Mouse (Mus musculus): Measurements from ENCODE around the gene Zfp72. TPM values are rescaled to one million over a fixed set of nuclear protein-coding genes. Genes with fewer than 3 reads are reported as not detected.

Zfp72 gene
- total RNA-seq (2023), result 0.67 TPM

DNA sequence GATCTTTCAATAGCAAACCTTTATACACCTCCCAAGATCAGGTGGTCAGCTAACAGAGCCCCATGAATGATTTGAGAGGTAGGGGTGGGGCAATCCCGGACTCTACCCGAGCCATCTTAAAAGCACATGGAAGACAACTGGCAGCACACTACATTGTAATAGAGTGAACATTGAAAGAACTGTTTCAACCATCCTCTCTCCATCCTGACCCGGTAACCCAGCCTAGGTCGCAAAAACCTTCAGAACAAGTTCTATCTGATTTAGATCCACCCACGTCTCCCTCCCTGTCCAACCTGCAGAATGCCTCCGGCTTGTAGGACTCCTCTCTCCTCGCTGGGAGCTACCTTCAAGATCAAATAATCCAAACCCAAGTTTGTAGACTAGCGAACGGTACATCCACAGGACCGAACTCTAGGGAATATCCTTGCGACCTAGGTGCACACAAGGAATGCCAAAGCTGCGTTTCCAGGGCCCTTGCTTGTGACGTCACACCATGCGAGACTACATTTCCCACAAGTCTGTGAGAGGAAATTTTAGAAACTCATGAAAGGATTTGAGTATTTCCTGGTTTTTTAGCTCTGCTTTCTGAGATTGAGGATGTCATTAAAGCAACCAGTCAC, at the start of gene Zfp72:
Gene Zfp72, minus strand, starts transcription at position 466 of the 620 bp plus-strand sequence.

DNA sequence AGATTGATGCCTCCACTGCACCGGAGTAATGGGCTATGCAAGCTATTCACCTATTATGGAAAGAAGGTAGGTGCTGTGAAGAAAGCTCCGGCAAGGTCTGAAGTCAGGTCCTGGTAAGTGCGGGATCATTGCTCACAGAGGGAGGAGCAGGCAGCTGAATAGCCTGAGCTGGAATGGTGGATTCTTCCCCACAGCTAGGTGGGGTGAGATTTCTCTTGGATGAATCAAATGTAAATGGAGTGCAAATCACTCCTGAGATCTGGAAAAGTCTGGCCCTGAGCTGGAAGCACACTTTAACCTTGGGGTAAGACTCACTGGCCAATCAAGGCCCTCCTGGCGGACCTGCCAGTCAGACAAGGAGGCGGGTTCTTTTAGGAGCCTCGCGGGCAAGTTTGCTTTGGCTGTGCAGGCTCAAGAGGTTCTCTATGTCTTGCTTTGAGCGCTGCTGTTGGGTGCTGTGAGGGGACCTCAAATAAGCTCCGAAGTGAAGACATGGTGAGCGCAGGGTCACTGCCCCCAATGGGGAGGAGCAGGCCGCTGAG, 8.7 kb upstream of the Zfp72 start, which contains the start of gene Ftl1-ps1:
Gene Ftl1-ps1, plus strand, starts transcription at position 397 of the 542 bp plus-strand sequence.

DNA sequence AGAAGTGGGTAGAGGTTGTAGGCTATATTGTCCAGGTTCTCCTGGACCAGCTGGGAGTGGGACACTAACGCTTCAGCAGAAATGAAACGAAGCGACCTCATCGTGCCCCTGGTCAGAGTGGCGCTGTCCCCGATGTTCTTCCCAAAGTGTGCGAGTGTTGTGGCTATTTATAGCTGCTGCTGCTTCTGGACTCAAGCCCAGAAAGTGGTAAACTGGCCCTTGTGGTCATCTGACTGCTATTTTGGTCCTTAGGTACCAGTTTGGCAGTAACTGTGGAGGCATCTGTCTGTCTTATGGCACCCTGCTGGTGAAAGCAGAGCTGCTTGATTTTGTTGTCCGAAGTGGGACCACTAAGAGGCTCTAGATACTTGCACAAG, 26.8 kb downstream of the Zfp72 start, which contains the start of gene Lrrc14b:
Gene Lrrc14b, minus strand, starts transcription at position 147 of the 377 bp plus-strand sequence.

DNA sequence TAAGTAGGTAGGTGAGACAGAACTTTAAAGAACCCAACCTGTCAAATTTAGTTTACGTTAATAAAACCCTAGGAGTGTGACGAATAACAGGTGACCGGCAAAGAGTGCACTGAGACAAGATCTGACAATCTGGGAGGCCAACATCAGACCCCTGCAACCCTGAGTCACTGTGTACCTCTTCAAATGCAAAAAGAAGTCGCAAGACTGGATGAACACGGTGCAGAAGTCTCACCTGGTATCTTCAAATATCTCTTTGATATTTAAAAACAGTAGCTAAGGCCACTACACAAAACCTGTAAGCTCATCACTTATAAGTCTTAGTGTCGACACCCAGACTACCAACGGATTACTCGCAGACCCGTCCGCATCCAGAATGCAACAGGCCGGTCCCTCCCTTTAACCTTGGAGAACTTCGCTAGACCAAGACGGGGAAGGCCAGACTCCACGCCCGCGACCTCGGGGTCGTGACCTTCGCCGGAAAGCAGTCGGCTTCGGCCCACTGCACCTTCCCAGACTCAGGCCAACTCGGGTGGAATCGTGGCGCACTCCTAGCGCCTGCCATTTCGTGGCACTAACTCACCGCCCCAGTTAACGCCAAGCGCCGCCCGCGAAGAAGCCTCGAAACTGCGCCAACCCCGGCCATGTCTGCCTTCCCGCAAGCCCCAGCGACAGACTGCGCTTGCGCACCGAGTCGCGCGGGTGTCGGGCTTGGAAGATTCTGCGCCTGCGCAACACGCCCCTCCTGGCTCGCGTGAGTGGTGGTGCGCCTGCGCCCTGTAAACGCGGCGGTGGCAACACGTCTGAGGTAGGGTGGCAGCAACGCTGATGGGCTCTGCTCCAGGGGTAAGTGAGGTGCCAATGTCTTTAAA, 40.8 kb downstream of the Zfp72 start, which contains the start of the genes Sdha and Ccdc127:
Gene Sdha, minus strand, starts transcription at position 715 of the 869 bp plus-strand sequence.
Gene Ccdc127, plus strand, starts transcription at position 744 of the 869 bp plus-strand sequence.

Other genes starting within 250 kb of the Zfp72 start
- 44.8 TPM for gene Exoc3, start 182.1 kb downstream of the Zfp72 start, total RNA-seq (2023)
- gene Ahrr, start 98.5 kb downstream of the Zfp72 start, total RNA-seq (2023), result 0.77 TPM
- gene Pdcd6, start 73.3 kb downstream of the Zfp72 start, total RNA-seq (2023), result 113 TPM
- 144 TPM for gene Sdha, start 40.6 kb downstream of the Zfp72 start, total RNA-seq (2023)
- gene Ccdc127, start 40.5 kb downstream of the Zfp72 start, total RNA-seq (2023), result 24.3 TPM
- not detected for gene Lrrc14b, start 26.8 kb downstream of the Zfp72 start, total RNA-seq (2023)
- 339 TPM for gene Ftl1-ps1, start 8.9 kb upstream of the Zfp72 start, total RNA-seq (2023)
- 7.8 TPM for gene Zfp825, start 103.2 kb upstream of the Zfp72 start, total RNA-seq (2023)
- gene Erap1, start 248.7 kb upstream of the Zfp72 start, total RNA-seq (2023), result 130 TPM

Data from CD8-positive naive resting alpha-beta T cell, adult 57 days (primary cell).